Mouse (Mus musculus): ENCODE data around the gene Tbl3.

The Tbl3 gene

GRCm38 (mm10) chr17:24653967-24654710 lies 53.3 kb downstream of the Tbl3 start:
- DNase-seq (ENCODE audit: low spot score): peak; percentile 75

- no peak for DNase-seq (ENCODE audit: low spot score)
Observed at GRCm38 (mm10) chr17:24651835-24652234, 55.6 kb downstream of the Tbl3 start.

DNA sequence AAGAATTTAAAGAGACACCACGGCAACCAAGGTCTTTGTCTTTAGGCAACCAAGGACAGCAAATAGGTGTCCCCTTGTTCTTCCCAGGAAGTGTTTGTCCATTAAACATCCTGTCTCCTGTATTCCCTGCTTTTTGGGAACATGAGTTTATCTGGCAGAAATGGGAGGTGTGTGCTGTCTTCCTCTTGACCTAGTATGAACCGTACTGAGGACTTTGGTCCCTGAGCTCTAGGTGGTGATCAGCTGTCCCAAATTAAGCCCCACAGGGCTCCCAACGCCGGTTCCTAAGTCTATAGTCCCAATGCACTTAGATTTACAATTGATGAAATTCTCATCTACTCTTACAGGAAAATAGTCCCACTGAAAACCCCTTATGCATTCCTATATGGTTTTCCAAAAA lies 56.7 kb downstream of the Tbl3 start:
- no peak for DNase-seq (ENCODE audit: low spot score)

GRCm38 (mm10) chr17:24650070-24650616 lies 57.3 kb downstream of the Tbl3 start, which contains the start of gene Slc9a3r2:
Gene Slc9a3r2, minus strand, starts transcription at chr17:24650327.
- DNase-seq (ENCODE audit: low spot score): peak; percentile 83

- DNase-seq (ENCODE audit: low spot score): peak; percentile 47
Observed at GRCm38 (mm10) chr17:24649581-24650069, 57.8 kb downstream of the Tbl3 start.

DNA sequence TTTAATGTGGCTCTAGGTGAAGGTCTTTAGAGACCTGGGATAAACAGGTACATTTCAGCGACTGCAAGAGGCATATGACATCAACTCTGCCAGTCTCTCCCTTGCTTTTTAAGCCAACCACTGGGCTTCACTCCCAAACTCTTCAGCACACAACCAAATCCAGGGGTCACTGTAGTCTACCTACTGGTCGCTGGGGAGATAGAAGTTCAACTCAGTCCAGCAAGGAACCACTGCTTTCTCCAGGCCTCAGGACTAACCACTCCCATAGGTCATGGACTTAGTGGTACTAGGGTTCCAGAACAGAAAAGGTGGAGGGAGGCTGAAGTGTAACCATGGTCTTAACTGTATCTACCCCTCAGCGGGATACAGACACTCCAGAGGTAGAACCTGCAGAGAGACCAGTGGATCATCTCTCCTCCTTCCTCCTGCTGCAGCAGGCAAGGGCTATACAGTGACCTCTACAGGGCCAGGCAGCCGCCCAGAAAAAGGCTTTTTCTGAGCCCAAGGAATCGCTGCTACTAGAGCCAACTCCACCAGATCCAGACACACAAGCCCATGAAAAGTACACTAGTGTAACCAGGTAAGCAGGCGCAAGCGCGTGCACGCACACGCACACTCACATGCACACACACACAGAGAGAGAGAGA lies 58.6 kb downstream of the Tbl3 start:
- no peak for DNase-seq (ENCODE audit: low spot score)

Measured in yolk sac, embryonic 10.5 days (tissue).